Mouse (Mus musculus): ENCODE results near the gene Msmo1. TPM values are rescaled to one million over a fixed set of nuclear protein-coding genes. Genes with fewer than 3 reads are reported as not detected.

Gene Msmo1
- polyA plus RNA-seq, 1 experiment from 2014 or later: 80.1 TPM

GRCm38 (mm10) chr8:64671937-64672336 lies 61.7 kb downstream of the Msmo1 start:
- Histone ChIP-seq H3K9me3 (0 out of 2 replicates have a peak, but pooled peaks cover 5% of the 10 kb centered on the region), H3K27ac (no peak overlapping the region), H3K4me2 (replicated peaks) (no peak overlapping the region), H3K36me3 (no peaks in the 10 kb centered on the region), H3K4me3 (no peak overlapping the region), H3K9ac (no peak overlapping the region), H3K27me3 (no peaks in the 10 kb centered on the region), H3K4me1 (0 out of 2 replicates have a peak, but pooled peaks cover 4% of the 10 kb centered on the region)
- no peak for ATAC-seq (ENCODE audit: low FRiP score, low read depth)
- 53% methylated on average over 1 of the region's 1 CpGs for WGBS

Other genes starting within 250 kb of the Msmo1 start
- gene Cpe, start 40.7 kb downstream of the Msmo1 start, polyA plus RNA-seq (2015; fragmentation: Nextera tagmentation; extraction: Ambion mirVana): 245 and 250 TPM in 2 replicates
- gene Klhl2, start 116.2 kb upstream of the Msmo1 start, polyA plus RNA-seq (2015; fragmentation: Nextera tagmentation; extraction: Ambion mirVana): 8.7 and 9.8 TPM in 2 replicates
- gene Tmem192, start 213.4 kb upstream of the Msmo1 start, polyA plus RNA-seq (2015; fragmentation: Nextera tagmentation; extraction: Ambion mirVana): 21.7 and 22.2 TPM in 2 replicates